Mouse (Mus musculus) intestine, postnatal 0 days (tissue): ENCODE measurements at regions not wholly inside any gene's neighbourhood (a gene's known extent, or its start where the extent isn't known, plus 50 kb on each side); places are given as distances from the start of the nearest gene placed in this dataset.

Experiments
- ATAC-seq: fragments of 200-750 bp; cut with Nextera tagmentation; 2 replicates; pipeline ENCODE4 v1.8.0; 2017; ENCODE audit warnings: mild to moderate bottlenecking, moderate TSS enrichment, moderate library complexity
- H3K27ac ChIP-seq: fragments of 300-500 bp; sonication (generic); 2 replicates; pipeline ENCODE4 v1.5.1; 2014; ENCODE audit warnings: mild to moderate bottlenecking, low read depth, low read length, moderate library complexity
- H3K27me3 ChIP-seq: fragments of 300-500 bp; sonication (generic); replicated peaks from 2 replicates; pipeline ENCODE4 v1.6.1; 2014; ENCODE audit warnings: low read length, mixed read lengths; ENCODE audit not compliant: control insufficient read depth, insufficient read depth
- H3K36me3 ChIP-seq: fragments of 300-500 bp; sonication (generic); 2 replicates; pipeline ENCODE4 v1.6.1; 2014; ENCODE audit warnings: mild to moderate bottlenecking, moderate library complexity; ENCODE audit not compliant: control insufficient read depth, insufficient read depth
- H3K4me1 ChIP-seq: fragments of 300-500 bp; sonication (generic); replicated peaks from 2 replicates; pipeline ENCODE4 v1.6.1; 2014; ENCODE audit warnings: antibody characterized with exemption, low read length, mixed read lengths; ENCODE audit not compliant: control insufficient read depth, insufficient read depth
- H3K4me2 ChIP-seq: fragments of 300-500 bp; sonication (generic); replicated peaks from 2 replicates; pipeline ENCODE4 v1.6.1; 2014; ENCODE audit warnings: low read depth, mild to moderate bottlenecking, moderate library complexity
- H3K4me3 ChIP-seq: fragments of 300-500 bp; sonication (generic); 2 replicates; pipeline ENCODE4 v1.5.1; 2014; ENCODE audit warnings: low read depth, low read length
- H3K9ac ChIP-seq: fragments of 300-500 bp; sonication (generic); 2 replicates; pipeline ENCODE4 v1.6.1; 2014; ENCODE audit warnings: mild to moderate bottlenecking, low read depth, low read length
- H3K9me3 ChIP-seq: fragments of 300-500 bp; sonication (generic); 2 replicates; pipeline ENCODE4 v1.6.1; 2016; ENCODE audit warnings: mixed run types; ENCODE audit not compliant: control insufficient read depth
- CTCF ChIP-seq: sonication (generic); IDR thresholded peaks from 2 replicates; pipeline ENCODE4 v1.5.1; 2016; ENCODE audit warnings: low read depth, mild to moderate bottlenecking, control low read depth, antibody characterized with exemption, moderate library complexity
- WGBS: fragments of 180-500 bp; shearing (Covaris S2); extraction: QIAGEN DNeasy Blood & Tissue Kit; methylation state at CpG from one replicate; pipeline ENCODE4 v1.1.7; 2014; 5-methylcytosine and 5-hydroxymethylcytosine counted together

DNA sequence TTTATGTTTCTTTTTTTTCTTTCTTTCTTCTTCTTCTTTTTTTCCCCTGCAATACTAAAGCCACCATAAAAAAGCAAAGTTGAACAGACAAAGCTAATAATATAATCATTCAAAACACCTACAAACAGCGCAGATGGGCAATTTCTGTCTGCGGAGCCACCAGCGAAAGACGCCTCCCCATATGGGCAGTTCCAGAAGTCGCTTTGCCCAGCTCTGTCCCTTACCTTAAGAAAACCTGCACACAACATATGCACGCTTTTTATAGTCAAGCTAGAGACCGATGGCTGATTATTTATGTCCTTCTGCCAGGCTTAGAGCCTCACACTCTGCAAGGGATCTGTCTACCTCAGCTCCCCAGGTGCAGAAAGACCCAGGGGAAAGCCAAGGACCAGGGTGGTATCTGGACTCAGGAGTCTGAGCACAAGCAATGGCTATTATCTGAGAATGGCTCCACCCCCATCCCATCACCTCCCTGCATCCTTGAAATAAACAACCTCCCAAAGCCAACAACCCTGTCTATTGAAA, 326.6 kb downstream of the Tshz3 start:
- H3K4me2 ChIP-seq: no peak overlapping the region
- no peak overlapping the region for H3K27ac ChIP-seq
- WGBS: 89% methylated on average over 7 of the region's 7 CpGs
- H3K36me3 ChIP-seq: no peaks in the 10 kb centered on the region
- H3K4me3 ChIP-seq: no peak overlapping the region
- H3K9ac ChIP-seq: no peak overlapping the region
- H3K27me3 ChIP-seq: no peaks in the 10 kb centered on the region
- no peaks in the 10 kb centered on the region for H3K4me1 ChIP-seq
- no peak for ATAC-seq
- H3K9me3 ChIP-seq: no peaks in the 10 kb centered on the region
- TF ChIP-seq CTCF: no peak

GRCm38 (mm10) chr7:37064582-37065458, 366.9 kb downstream of the Tshz3 start:
- TF ChIP-seq CTCF: no peak
- H3K27me3 ChIP-seq: no peaks in the 10 kb centered on the region
- no peak overlapping the region for H3K27ac ChIP-seq
- H3K9me3 ChIP-seq: no peaks in the 10 kb centered on the region
- no peak for ATAC-seq
- H3K4me2 ChIP-seq: no peak overlapping the region
- no peaks in the 10 kb centered on the region for H3K4me1 ChIP-seq
- 68% methylated on average over 8 of the region's 8 CpGs for WGBS
- H3K4me3 ChIP-seq: no peak overlapping the region
- H3K9ac ChIP-seq: no peak overlapping the region
- H3K36me3 ChIP-seq: no peaks in the 10 kb centered on the region

- Histone ChIP-seq H3K9me3 (no peaks in the 10 kb centered on the region), H3K27me3 (no peaks in the 10 kb centered on the region), H3K36me3 (no peaks in the 10 kb centered on the region), H3K9ac (no peak overlapping the region), H3K4me1 (no peaks in the 10 kb centered on the region), H3K4me2 (no peak overlapping the region), H3K4me3 (no peak overlapping the region), H3K27ac (no peak overlapping the region)
- no peak for ATAC-seq
- no peak for TF ChIP-seq CTCF
- 60% methylated on average over 6 of the region's 6 CpGs for WGBS
Measured at GRCm38 (mm10) chr7:37077698-37078097, 379.8 kb downstream of the Tshz3 start.

GRCm38 (mm10) chr7:37078140-37078539, 380.2 kb downstream of the Tshz3 start:
- Histone ChIP-seq H3K4me1 (no peaks in the 10 kb centered on the region), H3K27me3 (no peaks in the 10 kb centered on the region), H3K4me3 (no peak overlapping the region), H3K9ac (no peak overlapping the region), H3K27ac (no peak overlapping the region), H3K36me3 (no peaks in the 10 kb centered on the region), H3K9me3 (no peaks in the 10 kb centered on the region), H3K4me2 (no peak overlapping the region)
- WGBS: 77% methylated on average over 7 of the region's 7 CpGs
- no peak for ATAC-seq
- no peak for TF ChIP-seq CTCF

DNA sequence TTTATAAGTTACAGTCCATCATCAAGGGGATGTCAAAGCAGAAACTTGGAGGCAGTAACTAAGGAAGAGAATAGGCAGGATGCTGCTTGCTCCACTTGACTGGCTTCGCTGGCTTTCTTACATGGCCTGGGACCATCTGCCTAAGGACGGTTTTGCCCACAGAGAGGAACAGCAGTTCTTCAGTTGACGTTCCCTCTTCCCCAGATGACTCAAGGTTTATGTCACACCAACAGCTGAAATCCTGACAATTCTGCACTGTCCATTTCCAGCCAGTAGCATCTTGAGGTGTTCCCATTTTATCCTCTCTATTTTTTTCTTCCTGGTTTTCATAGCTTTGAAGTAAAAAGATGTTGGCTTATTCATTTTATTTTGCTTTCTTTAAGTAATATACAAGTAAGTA, 391.8 kb downstream of the Tshz3 start:
- Histone ChIP-seq H3K27ac (no peak overlapping the region), H3K9ac (no peak overlapping the region), H3K9me3 (no peaks in the 10 kb centered on the region), H3K36me3 (no peaks in the 10 kb centered on the region), H3K4me1 (no peaks in the 10 kb centered on the region), H3K4me2 (no peak overlapping the region), H3K27me3 (no peaks in the 10 kb centered on the region), H3K4me3 (no peak overlapping the region)
- WGBS: 85% methylated on average over 3 of the region's 3 CpGs
- ATAC-seq: no peak
- TF ChIP-seq CTCF: no peak

DNA sequence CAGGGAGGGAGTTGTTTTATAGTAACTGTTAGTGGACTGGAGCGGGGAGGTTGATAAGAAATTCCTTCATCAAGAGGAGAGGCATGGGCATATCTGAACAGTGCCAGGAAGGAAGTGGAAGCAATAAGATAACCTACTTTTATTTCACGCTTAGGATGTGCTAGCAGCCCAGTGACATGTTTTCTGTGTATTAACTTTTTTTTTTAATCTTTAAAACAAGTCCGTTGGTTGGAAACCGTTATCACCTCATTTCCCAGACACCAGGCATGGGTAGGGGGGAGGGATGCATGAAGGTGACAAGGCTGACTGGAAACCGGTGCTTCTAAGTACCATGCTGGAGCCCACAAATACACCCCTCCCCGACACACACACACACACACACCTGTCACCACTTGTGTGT, 394.7 kb downstream of the Tshz3 start:
- WGBS: 73% methylated on average over 6 of the region's 6 CpGs
- Histone ChIP-seq H3K4me2 (no peak overlapping the region), H3K9me3 (no peaks in the 10 kb centered on the region), H3K4me3 (no peak overlapping the region), H3K27ac (no peak overlapping the region), H3K36me3 (no peaks in the 10 kb centered on the region), H3K27me3 (no peaks in the 10 kb centered on the region), H3K9ac (no peak overlapping the region), H3K4me1 (no peaks in the 10 kb centered on the region)
- ATAC-seq: no peak
- TF ChIP-seq CTCF: no peak
